Mouse (Mus musculus): Measurements from ENCODE around the gene Rab7b. TPM values are rescaled to one million over a fixed set of nuclear protein-coding genes. Genes with fewer than 3 reads are reported as not detected.

The Rab7b gene
- polyA plus RNA-seq (2015; fragmentation: Nextera tagmentation; extraction: Ambion mirVana), result 8.0 and 13.2 TPM in 2 replicates

GRCm38 (mm10) chr1:131688475-131688874, at the start of gene Rab7b:
Gene Rab7b, plus strand, starts transcription at chr1:131688695.

GRCm38 (mm10) chr1:131743868-131744464, 55.5 kb downstream of the Rab7b start, which contains the start of gene Slc26a9:
Gene Slc26a9, plus strand, starts transcription at chr1:131744022.

Other genes with a start within 250 kb of the Rab7b start
- gene Srgap2, start 161.3 kb upstream of the Rab7b start, polyA plus RNA-seq (2015; fragmentation: Nextera tagmentation; extraction: Ambion mirVana), result 16.8 and 18.6 TPM in 2 replicates
- gene Fam72a, start 160.8 kb upstream of the Rab7b start, polyA plus RNA-seq (2015; fragmentation: Nextera tagmentation; extraction: Ambion mirVana), result 1.5 and 1.8 TPM in 2 replicates
- 0.04 and 0.06 TPM in 2 replicates for gene Avpr1b, start 89.5 kb upstream of the Rab7b start, polyA plus RNA-seq (2015; fragmentation: Nextera tagmentation; extraction: Ambion mirVana)
- 0.23 and 0.43 TPM in 2 replicates for gene Ctse, start 50.4 kb upstream of the Rab7b start, polyA plus RNA-seq (2015; fragmentation: Nextera tagmentation; extraction: Ambion mirVana)
- gene Slc26a9, start 55.3 kb downstream of the Rab7b start, polyA plus RNA-seq (2015; fragmentation: Nextera tagmentation; extraction: Ambion mirVana), result 0.09 TPM in 1 of 2 replicates, not detected in the other
- 1.0 and 1.1 TPM in 2 replicates for gene Pm20d1, start 108.7 kb downstream of the Rab7b start, polyA plus RNA-seq (2015; fragmentation: Nextera tagmentation; extraction: Ambion mirVana)
- gene Slc41a1, start 138.8 kb downstream of the Rab7b start, polyA plus RNA-seq (2015; fragmentation: Nextera tagmentation; extraction: Ambion mirVana), result 38.7 and 39.5 TPM in 2 replicates
- gene Rab29, start 178.5 kb downstream of the Rab7b start, polyA plus RNA-seq (2015; fragmentation: Nextera tagmentation; extraction: Ambion mirVana), result 18.7 and 20.5 TPM in 2 replicates
- 29.2 and 32.5 TPM in 2 replicates for gene Nucks1, start 221.8 kb downstream of the Rab7b start, polyA plus RNA-seq (2015; fragmentation: Nextera tagmentation; extraction: Ambion mirVana)